16 mouse cellular contexts compared by ENCODE assay signal in the genomic region with DNA sequence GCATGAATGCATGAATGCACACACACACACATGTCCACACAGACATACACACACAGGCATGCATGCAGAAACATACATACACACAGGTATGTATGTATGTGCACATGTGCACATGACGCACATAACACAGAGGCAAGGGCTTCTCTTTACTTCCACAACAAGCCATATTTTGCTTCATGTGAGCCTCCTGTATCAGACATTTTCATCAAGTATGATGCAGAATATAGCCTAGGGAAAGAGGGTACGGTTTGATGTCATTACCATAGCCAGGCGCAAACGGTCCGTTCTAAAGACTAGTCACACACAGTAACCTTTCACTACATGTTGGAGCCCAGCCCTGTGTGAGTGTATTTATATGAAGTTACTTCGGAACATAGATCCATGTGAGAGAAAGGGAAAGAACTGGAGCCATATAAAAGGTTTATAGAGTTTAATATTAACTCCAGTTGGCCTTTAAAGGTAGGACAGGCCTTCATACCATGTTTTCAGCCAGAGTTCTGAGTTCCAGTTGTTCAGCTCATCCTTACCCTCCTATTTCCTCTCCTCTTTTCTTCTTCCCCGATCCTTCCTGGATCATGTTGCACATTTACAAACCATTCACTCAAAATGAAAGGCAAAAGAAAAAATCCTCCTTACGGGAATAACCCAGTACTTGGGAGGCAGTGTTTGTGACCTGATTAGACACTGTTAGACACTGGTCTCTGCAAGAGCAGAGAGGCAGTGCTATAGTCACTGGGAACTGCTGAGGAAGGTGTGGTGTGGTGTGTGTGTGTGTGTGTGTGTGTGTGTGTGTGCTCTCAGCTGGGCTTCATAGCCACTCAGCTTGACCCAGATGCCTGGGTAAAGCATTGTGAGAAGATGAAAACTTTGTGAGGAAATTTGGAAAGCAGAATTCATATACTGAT.
DNase-seq lines count a peak whose midpoint lies in the region; ATAC-seq and TF ChIP-seq lines count a peak whose summit lies in the region.
"Had no signal": no experiment of that assay in that cellular context is flagged by ENCODE, and none has a peak within 500 bp of the region (broad histone marks: within the 10 kb centered on the region; RNA-seq: fewer than 3 reads in every experiment).

No protein-coding gene starts in this region.

- intact Hi-C loops in left cerebral cortex, postnatal 4 days (cut with DNase I) = loop anchor here (5.0 to 10.0 kb wide), 5 partner anchors 768 to 1230 kb away; no protein-coding TSS in a partner anchor
- intact Hi-C loops in left cerebral cortex, postnatal 36 days (cut with DNase I) = loop anchor here (2.0 to 5.0 kb wide), 4 partner anchors 143 to 768 kb away; a partner anchor contains a TSS

- no peaks in the 10 kb centered on the region for H3K36me3 ChIP-seq in forebrain, embryonic 12.5 days (replicated peaks)
- no peaks in the 10 kb centered on the region for H3K36me3 ChIP-seq in heart, embryonic 10.5 days
- H3K36me3 ChIP-seq in thymus, adult 2 months (ENCODE audit: control insufficient read depth, insufficient read depth, low read length) = no peaks in the 10 kb centered on the region

- 59% methylated on average over 8 of the region's 8 CpGs for WGBS in forebrain, embryonic 12.5 days
- 84% methylated on average over 8 of the region's 8 CpGs for WGBS in heart, embryonic 10.5 days
- WGBS in thymus, adult 2 months = 93% methylated on average over 8 of the region's 8 CpGs

- peaks cover 35% of the 10 kb centered on the region for H3K4me1 ChIP-seq in forebrain, embryonic 12.5 days
- no peaks in the 10 kb centered on the region for H3K4me1 ChIP-seq in heart, embryonic 10.5 days
- no peaks in the 10 kb centered on the region for H3K4me1 ChIP-seq in thymus, adult 2 months (replicated peaks; ENCODE audit: control insufficient read depth, insufficient read depth, low read length)

- TF ChIP-seq POLR2A in thymus, adult 2 months (IDR thresholded peaks at IDR 0.05; ENCODE audit: control insufficient read depth, extremely low read depth, insufficient read depth, low read length, poor library complexity) = no peak

- 0 out of 2 replicates have a peak overlapping the region, but pooled peaks have one; percentile 22 for H3K9ac ChIP-seq in forebrain, embryonic 12.5 days
- H3K9ac ChIP-seq: liver, embryonic 14.5 days had no signal

- no peak for TF ChIP-seq CTCF in thymus, adult 2 months (IDR thresholded peaks at IDR 0.05; ENCODE audit: borderline replicate concordance, control insufficient read depth, extremely low read depth, insufficient read depth, low read length, poor library complexity)

- H3K27me3 ChIP-seq in forebrain, embryonic 12.5 days = no peaks in the 10 kb centered on the region
- H3K27me3 ChIP-seq in heart, embryonic 10.5 days (ENCODE audit: insufficient read depth, poor library complexity, severe bottlenecking) = no peaks in the 10 kb centered on the region
- no peaks in the 10 kb centered on the region for H3K27me3 ChIP-seq in thymus, adult 2 months (ENCODE audit: control insufficient read depth, insufficient read depth, low read length)

- no peak overlapping the region for H3K4me3 ChIP-seq in forebrain, embryonic 12.5 days (replicated peaks)
- H3K4me3 ChIP-seq in heart, embryonic 10.5 days = no peak overlapping the region
- H3K4me3 ChIP-seq in thymus, adult 2 months (ENCODE audit: control insufficient read depth, insufficient read depth, low read length) = no peak overlapping the region
- H3K4me3 ChIP-seq: heart, adult 2 months had no signal

- H3K27ac ChIP-seq in forebrain, embryonic 12.5 days = peak overlapping the region; percentile 89
- no peak overlapping the region for H3K27ac ChIP-seq in heart, embryonic 10.5 days
- no peak overlapping the region for H3K27ac ChIP-seq in thymus, adult 2 months (ENCODE audit: control insufficient read depth, insufficient read depth, low read length)
- H3K27ac ChIP-seq: heart, adult 2 months; liver, embryonic 14.5 days; stomach, postnatal 0 days had no signal

- no peak for DNase-seq in cerebellum, adult 11 months
- DNase-seq in left cerebral cortex, postnatal 4 days = peak; percentile 22
- no peak for DNase-seq in left cerebral cortex, postnatal 36 days (ENCODE audit: low spot score in 2 of 2)
- peak; percentile 10 for DNase-seq in retina, embryonic 14.5 days (ENCODE audit: low spot score)
- no peak for DNase-seq in heart, embryonic 10.5 days (ENCODE audit: low spot score)
- DNase-seq in thymus, adult 2 months = no peak
- DNase-seq: adrenal gland, postnatal 10 days; heart, adult 2 months; heart, postnatal 4 days; kidney, adult 8-10 months; lung, postnatal 36 days; spleen, adult 18-20 months had no signal

- 0 out of 2 replicates have a peak, but pooled peaks have one; percentile 58 for ATAC-seq in cerebellum, adult (ENCODE audit: insufficient number of reproducible peaks, low FRiP score, low TSS enrichment)
- no peak for ATAC-seq in forebrain, embryonic 12.5 days (ENCODE audit: low FRiP score)

- H3K9me3 ChIP-seq in forebrain, embryonic 12.5 days = no peaks in the 10 kb centered on the region
- H3K9me3 ChIP-seq in heart, embryonic 10.5 days = no peaks in the 10 kb centered on the region

- peak overlapping the region; percentile 19 for H3K4me2 ChIP-seq in forebrain, embryonic 12.5 days

Comparison
In these comparisons a context has a peak if more than half of its experiments do, and no peak if none do; other contexts are left out.
1. DNase-seq: peak in left cerebral cortex, postnatal 4 days (single experiment) and retina, embryonic 14.5 days (single experiment); none in cerebellum, adult 11 months (single experiment), left cerebral cortex, postnatal 36 days (0 of 2), heart, embryonic 10.5 days (single experiment) and thymus, adult 2 months (single experiment).